Mouse (Mus musculus) hindbrain, embryonic 11.5 days (tissue): Measurements from ENCODE around the gene Cux1. TPM values are rescaled to one million over a fixed set of nuclear protein-coding genes. Genes with fewer than 3 reads are reported as not detected.

ENCODE experiments used
- ATAC-seq: fragments of 200-750 bp; cut with Nextera tagmentation; 2 replicates; pipeline ENCODE4 v1.8.0; 2017; ENCODE audit warnings: mild to moderate bottlenecking, moderate TSS enrichment, moderate library complexity; ENCODE audit not compliant: low FRiP score
- DNase-seq: peaks from one replicate; pipeline ENCODE4 v3.0.0-alpha.2; 2015; ENCODE audit warnings: low spot score
- H3K27ac ChIP-seq: fragments of 300-500 bp; sonication (generic); 2 replicates; pipeline ENCODE4 v1.5.1; 2014; ENCODE audit warnings: mild to moderate bottlenecking, low read depth, low read length
- H3K27me3 ChIP-seq: fragments of 300-500 bp; sonication (generic); 2 replicates; pipeline ENCODE4 v1.6.1; 2014; ENCODE audit warnings: mild to moderate bottlenecking, low read length, moderate library complexity, mixed read lengths; ENCODE audit not compliant: control insufficient read depth, insufficient read depth
- H3K36me3 ChIP-seq: fragments of 300-500 bp; sonication (generic); 2 replicates; pipeline ENCODE4 v1.6.1; 2014; ENCODE audit warnings: mild to moderate bottlenecking, low read length, moderate library complexity, mixed read lengths; ENCODE audit not compliant: control insufficient read depth, insufficient read depth
- H3K4me1 ChIP-seq: fragments of 300-500 bp; sonication (generic); replicated peaks from 2 replicates; pipeline ENCODE4 v1.6.1; 2014; ENCODE audit warnings: low read length, mixed read lengths; ENCODE audit not compliant: control insufficient read depth, insufficient read depth
- H3K4me2 ChIP-seq: fragments of 300-500 bp; sonication (generic); replicated peaks from 2 replicates; pipeline ENCODE4 v1.6.1; 2014; ENCODE audit warnings: mild to moderate bottlenecking, low read depth, low read length
- H3K4me3 ChIP-seq: fragments of 300-500 bp; sonication (generic); 2 replicates; pipeline ENCODE4 v1.5.1; 2014; ENCODE audit warnings: low read depth, low read length
- H3K9ac ChIP-seq: fragments of 300-500 bp; sonication (generic); 2 replicates; pipeline ENCODE4 v1.6.1; 2014; ENCODE audit warnings: low read depth, low read length
- H3K9me3 ChIP-seq: fragments of 300-500 bp; sonication (generic); 2 replicates; pipeline ENCODE4 v1.6.1; 2016; ENCODE audit warnings: low read length; ENCODE audit not compliant: control insufficient read depth
- WGBS: fragments of 180-500 bp; shearing (Covaris S2); extraction: QIAGEN DNeasy Blood & Tissue Kit; methylation state at CpG from one replicate; pipeline ENCODE4 v1.1.7; 2014; 5-methylcytosine and 5-hydroxymethylcytosine counted together
- polyA plus RNA-seq: library from polyadenylated mRNA; unstranded; fragments of >200 nt; fragmentation: Nextera tagmentation; extraction: Ambion mirVana; gene quantifications from 2 replicates; pipeline ENCODE4 v1.2.1, GENCODE M21; 2014

Gene Cux1
- polyA plus RNA-seq, 1 experiment from 2014 or later = 107 TPM

- 78% methylated on average over 3 of the region's 3 CpGs for WGBS
- ATAC-seq (no peak), DNase-seq (no peak)
- H3K27ac ChIP-seq = no peak overlapping the region
- no peak overlapping the region for H3K4me2 ChIP-seq
- no peaks in the 10 kb centered on the region for H3K4me1 ChIP-seq
- no peaks in the 10 kb centered on the region for H3K36me3 ChIP-seq
- H3K4me3 ChIP-seq = no peak overlapping the region
- no peaks in the 10 kb centered on the region for H3K27me3 ChIP-seq
- H3K9me3 ChIP-seq = no peaks in the 10 kb centered on the region
- H3K9ac ChIP-seq = no peak overlapping the region
These were observed 71.7 kb downstream of the Cux1 start for GRCm38 (mm10) chr5:136495581-136495980.

DNA sequence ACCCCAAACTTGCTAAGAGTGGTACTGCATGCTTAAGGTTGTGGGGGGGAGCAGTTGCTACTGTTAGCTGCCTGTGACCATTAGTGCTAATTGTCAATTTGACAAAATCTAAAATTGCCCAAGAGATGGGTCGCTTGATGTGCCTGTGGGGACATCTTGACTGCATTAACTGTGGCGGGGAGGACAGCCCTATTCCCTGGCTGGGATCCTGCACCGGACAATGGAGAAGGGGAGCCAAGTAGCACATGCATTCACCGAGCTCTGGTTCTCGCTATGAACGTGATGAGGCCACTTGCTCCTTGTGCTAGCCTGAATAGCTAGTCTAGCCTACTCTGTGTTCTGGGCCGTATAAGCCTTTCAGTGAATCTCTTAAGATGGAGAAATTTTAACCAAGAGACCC lies 72.4 kb downstream of the Cux1 start:
- H3K4me1 ChIP-seq = no peaks in the 10 kb centered on the region
- H3K4me2 ChIP-seq = no peak overlapping the region
- H3K27ac ChIP-seq = no peak overlapping the region
- ATAC-seq = no peak
- WGBS = 79% methylated on average over 7 of the region's 7 CpGs
- no peaks in the 10 kb centered on the region for H3K27me3 ChIP-seq
- no peak overlapping the region for H3K4me3 ChIP-seq
- H3K36me3 ChIP-seq = no peaks in the 10 kb centered on the region
- H3K9me3 ChIP-seq = no peaks in the 10 kb centered on the region
- no peak overlapping the region for H3K9ac ChIP-seq
- no peak for DNase-seq

DNA sequence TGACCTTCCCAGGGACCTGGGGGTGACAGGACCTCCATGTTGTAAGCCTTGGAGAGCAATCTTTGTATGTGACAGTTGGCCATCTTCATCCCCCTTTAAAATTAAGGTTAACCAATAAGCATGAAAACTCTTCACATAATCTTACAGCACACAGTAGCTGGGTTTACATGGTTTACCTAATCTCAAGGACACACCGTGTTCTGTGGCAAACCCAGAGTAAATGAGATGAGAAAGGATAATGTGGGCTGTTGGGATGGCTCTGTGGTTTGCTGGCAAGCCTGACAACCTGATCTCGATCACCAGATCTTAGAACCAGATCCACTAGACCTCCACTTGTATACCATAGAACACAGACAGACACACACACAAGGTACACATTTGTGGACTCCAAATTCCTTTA lies 73.0 kb downstream of the Cux1 start:
- WGBS = 91% methylated on average over 2 of the region's 2 CpGs
- Histone ChIP-seq H3K9me3 (no peaks in the 10 kb centered on the region), H3K36me3 (no peaks in the 10 kb centered on the region), H3K4me3 (no peak overlapping the region), H3K4me1 (no peaks in the 10 kb centered on the region), H3K4me2 (no peak overlapping the region), H3K9ac (no peak overlapping the region), H3K27me3 (no peaks in the 10 kb centered on the region), H3K27ac (no peak overlapping the region)
- no peak for ATAC-seq
- no peak for DNase-seq

- Histone ChIP-seq H3K4me3 (no peak overlapping the region), H3K36me3 (no peaks in the 10 kb centered on the region), H3K4me2 (no peak overlapping the region), H3K9ac (no peak overlapping the region), H3K27me3 (no peaks in the 10 kb centered on the region), H3K4me1 (no peaks in the 10 kb centered on the region), H3K9me3 (no peaks in the 10 kb centered on the region), H3K27ac (no peak overlapping the region)
- DNase-seq = no peak
- 89% methylated on average over 5 of the region's 5 CpGs for whole genome bisulfite sequencing
- no peak for ATAC-seq
These were observed 77.8 kb downstream of the Cux1 start for GRCm38 (mm10) chr5:136489450-136489849.

DNA sequence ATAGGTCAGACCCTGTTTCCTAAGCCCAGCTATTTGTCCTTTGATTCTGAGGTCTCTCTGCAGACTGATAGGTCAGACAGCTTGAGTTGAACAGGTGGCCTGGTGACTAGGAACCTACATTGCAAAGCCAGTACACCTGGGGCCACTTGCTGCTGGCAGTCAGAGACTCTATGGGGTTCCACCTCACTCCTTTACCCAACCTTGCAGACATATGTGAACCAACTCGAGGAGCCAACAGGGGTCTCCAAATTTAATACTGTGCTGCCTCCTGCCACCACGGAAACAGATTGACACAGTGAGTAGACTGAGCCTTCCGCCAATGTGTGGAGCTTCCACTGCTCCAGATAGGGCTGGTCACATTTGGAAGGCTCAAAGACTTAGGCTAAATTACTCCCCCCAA lies 78.6 kb downstream of the Cux1 start:
- Histone ChIP-seq H3K27me3 (no peaks in the 10 kb centered on the region), H3K4me2 (no peak overlapping the region), H3K27ac (no peak overlapping the region), H3K4me1 (no peaks in the 10 kb centered on the region), H3K36me3 (no peaks in the 10 kb centered on the region), H3K9me3 (no peaks in the 10 kb centered on the region), H3K9ac (no peak overlapping the region), H3K4me3 (no peak overlapping the region)
- ATAC-seq (no peak), DNase-seq (no peak)
- 86% methylated on average over 3 of the region's 3 CpGs for WGBS

DNA sequence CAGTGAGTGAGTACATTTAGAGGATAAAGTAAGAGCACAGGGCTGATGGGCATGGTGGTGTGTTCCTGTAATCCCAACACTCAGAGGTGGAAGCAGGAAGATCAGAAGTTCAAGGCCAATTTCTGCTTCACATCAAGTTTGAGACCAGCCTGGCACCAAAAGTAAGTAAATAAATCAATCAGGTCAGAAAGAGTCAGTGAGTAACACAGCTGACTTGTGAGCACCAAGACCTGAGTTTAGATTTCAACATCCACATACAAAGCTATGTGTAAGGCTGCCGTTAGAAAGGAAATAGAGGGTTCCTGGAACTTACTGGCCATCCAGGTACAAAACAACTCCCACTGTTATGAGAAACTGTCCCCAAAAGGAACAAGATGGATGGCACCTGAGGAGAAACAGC lies 79.1 kb downstream of the Cux1 start:
- Histone ChIP-seq H3K4me3 (no peak overlapping the region), H3K27me3 (no peaks in the 10 kb centered on the region), H3K4me1 (no peaks in the 10 kb centered on the region), H3K9ac (no peak overlapping the region), H3K27ac (no peak overlapping the region), H3K36me3 (no peaks in the 10 kb centered on the region), H3K4me2 (no peak overlapping the region), H3K9me3 (no peaks in the 10 kb centered on the region)
- WGBS = 81% methylated on average over 1 of the region's 1 CpGs
- DNase-seq (no peak), ATAC-seq (no peak)

- 78% methylated on average over 11 of the region's 11 CpGs for WGBS
- Histone ChIP-seq H3K4me3 (no peak overlapping the region), H3K4me1 (no peaks in the 10 kb centered on the region), H3K9me3 (no peaks in the 10 kb centered on the region), H3K9ac (no peak overlapping the region), H3K36me3 (no peaks in the 10 kb centered on the region), H3K27ac (no peak overlapping the region), H3K27me3 (no peaks in the 10 kb centered on the region), H3K4me2 (no peak overlapping the region)
- DNase-seq = no peak
- ATAC-seq = no peak
These were observed 79.7 kb downstream of the Cux1 start for GRCm38 (mm10) chr5:136487397-136488093.

- Histone ChIP-seq H3K4me2 (no peak overlapping the region), H3K9me3 (no peaks in the 10 kb centered on the region), H3K36me3 (no peaks in the 10 kb centered on the region), H3K4me1 (no peaks in the 10 kb centered on the region), H3K27me3 (no peaks in the 10 kb centered on the region), H3K9ac (no peak overlapping the region), H3K4me3 (no peak overlapping the region), H3K27ac (no peak overlapping the region)
- ATAC-seq (no peak), DNase-seq (no peak)
- 87% methylated on average over 3 of the region's 3 CpGs for WGBS
These were observed 80.9 kb downstream of the Cux1 start for GRCm38 (mm10) chr5:136486401-136486800.

- no peak for DNase-seq
- no peaks in the 10 kb centered on the region for H3K36me3 ChIP-seq
- no peak overlapping the region for H3K27ac ChIP-seq
- H3K4me1 ChIP-seq = no peaks in the 10 kb centered on the region
- no peak overlapping the region for H3K4me3 ChIP-seq
- no peak for ATAC-seq
- no peaks in the 10 kb centered on the region for H3K9me3 ChIP-seq
- no peak overlapping the region for H3K9ac ChIP-seq
- no peak overlapping the region for H3K4me2 ChIP-seq
- WGBS = 94% methylated on average over 6 of the region's 6 CpGs
- H3K27me3 ChIP-seq = no peaks in the 10 kb centered on the region
These were observed 81.9 kb downstream of the Cux1 start for GRCm38 (mm10) chr5:136485397-136485796.
